Mouse (Mus musculus) liver, embryonic 14.5 days (tissue): ENCODE results near the gene Col23a1.

ENCODE experiments used
- CTCF ChIP-seq: IDR thresholded peaks from 2 replicates; pipeline ENCODE4 v1.5.1; 2016; ENCODE audit warnings: antibody characterized with exemption, low read depth, control low read depth
- EP300 ChIP-seq: IDR thresholded peaks from 2 replicates; pipeline ENCODE4 v1.6.1; 2016; ENCODE audit warnings: antibody characterized with exemption, low read depth

GRCm38 (mm10) chr11:51257006-51257405 lies 32.7 kb upstream of the Col23a1 start:
- TF ChIP-seq CTCF (no peak), EP300 (no peak)
